15 mouse cellular contexts compared by ENCODE assay signal in the genomic region with DNA sequence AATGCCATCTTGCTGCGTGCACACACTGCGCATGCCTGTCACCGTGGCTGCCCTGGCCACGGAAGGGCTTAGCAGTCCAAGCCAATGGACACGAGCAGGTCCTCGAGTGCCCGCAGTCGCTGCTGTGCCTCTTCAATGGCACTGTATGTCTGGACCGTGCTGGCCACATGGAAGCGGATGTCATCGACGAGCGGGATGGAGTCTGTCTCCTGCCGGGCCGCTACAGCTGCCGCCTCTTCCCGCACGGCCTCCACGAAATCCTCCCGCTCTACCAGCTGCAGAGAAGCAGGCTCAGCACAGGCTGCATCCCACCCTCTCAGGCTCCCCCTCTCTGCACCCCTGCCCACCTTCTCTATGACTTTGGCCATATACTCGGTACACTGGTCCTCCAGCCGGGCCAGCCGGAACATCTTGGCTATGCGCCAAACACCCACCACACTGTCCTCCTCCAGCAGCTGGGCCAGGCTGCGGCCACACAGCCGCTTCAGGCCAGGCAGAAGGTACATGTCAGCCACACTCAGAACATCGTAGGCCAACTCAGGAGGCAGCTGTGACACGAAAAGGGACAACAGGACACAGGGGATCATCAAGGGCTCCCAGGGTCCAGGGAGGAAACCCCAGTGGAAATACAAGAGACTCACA. TPM values are rescaled to one million over a fixed set of nuclear protein-coding genes. Genes with fewer than 3 reads are reported as not detected.
DNase-seq lines count a peak whose midpoint lies in the region; ATAC-seq and TF ChIP-seq lines count a peak whose summit lies in the region.
"Had no signal": no experiment of that assay in that cellular context is flagged by ENCODE, and none has a peak within 500 bp of the region (broad histone marks: within the 10 kb centered on the region; RNA-seq: fewer than 3 reads in every experiment).

No protein-coding gene starts in this region.

- WGBS in liver, embryonic 14.5 days (ENCODE audit: insufficient replicate concordance): 91% methylated on average over 28 of the region's 28 CpGs
- 57% methylated on average over 28 of the region's 28 CpGs for WGBS in lung, postnatal 0 days
- WGBS in midbrain, postnatal 0 days: 88% methylated on average over 28 of the region's 28 CpGs

- no peak overlapping the region for H3K4me2 ChIP-seq in liver, embryonic 14.5 days (ENCODE audit: low read depth)
- H3K4me2 ChIP-seq in lung, postnatal 0 days (replicated peaks; ENCODE audit: low read depth, low read length): no peak overlapping the region
- H3K4me2 ChIP-seq in midbrain, postnatal 0 days (ENCODE audit: low read depth, low read length, poor library complexity, severe bottlenecking): no peak overlapping the region
- H3K4me2 ChIP-seq: hindbrain, embryonic 12.5 days had no signal

- peak; percentile 53 to 60 for DNase-seq in cerebellum, postnatal 14 days
- no peak for DNase-seq in cerebellum, adult 8-10 months
- DNase-seq in lung, adult 18-20 months: peak; percentile 25 to 39
- DNase-seq in lung, postnatal 25 days (ENCODE audit: low spot score): no peak
- no peak for DNase-seq in liver, embryonic 14.5 days (ENCODE audit: low read depth in 3 of 3, low spot score in 3 of 3)
- DNase-seq in lung, postnatal 0 days (ENCODE audit: low spot score): peak; percentile 84
- no peak for DNase-seq in right cerebral cortex, adult 18-20 months
- no peak for DNase-seq in midbrain, postnatal 0 days (ENCODE audit: low spot score)
- DNase-seq: adrenal gland, adult 2 months; cerebellum, adult 11-12 months; gastrocnemius, adult 2 months had no signal

- TF ChIP-seq EP300 in liver, embryonic 14.5 days (IDR thresholded peaks at IDR 0.05; ENCODE audit: low read depth): no peak
- TF ChIP-seq EP300 in lung, postnatal 0 days (IDR thresholded peaks at IDR 0.05): 0 out of 2 replicates have a peak, but pooled peaks have one; percentile 18

- H3K4me3 ChIP-seq in liver, embryonic 14.5 days (ENCODE audit: insufficient read depth in 1 of 2, low read depth in 2 of 2, low read length in 2 of 2): no peak overlapping the region
- no peak overlapping the region for H3K4me3 ChIP-seq in lung, postnatal 0 days (ENCODE audit: low read depth, low read length)
- H3K4me3 ChIP-seq in midbrain, postnatal 0 days (ENCODE audit: low read depth, low read length): no peak overlapping the region
- H3K4me3 ChIP-seq: gastrocnemius, adult 2 months; hindbrain, embryonic 12.5 days; midbrain, embryonic 10.5 days; myocyte had no signal

- no peaks in the 10 kb centered on the region for H3K27me3 ChIP-seq in liver, embryonic 14.5 days (ENCODE audit: control insufficient read depth, insufficient read depth, low read length)
- H3K27me3 ChIP-seq in lung, postnatal 0 days (replicated peaks; ENCODE audit: insufficient read depth, low read length): no peaks in the 10 kb centered on the region
- H3K27me3 ChIP-seq in midbrain, postnatal 0 days (ENCODE audit: insufficient read depth, low read length): no peaks in the 10 kb centered on the region
- H3K27me3 ChIP-seq: hindbrain, embryonic 12.5 days had no signal

- H3K9ac ChIP-seq in liver, embryonic 14.5 days (replicated peaks): no peak overlapping the region; the same call in 1 of the 2 replicates
- no peak overlapping the region for H3K9ac ChIP-seq in lung, postnatal 0 days (replicated peaks; ENCODE audit: low read depth)
- H3K9ac ChIP-seq in midbrain, postnatal 0 days (replicated peaks; ENCODE audit: low read length, poor library complexity, severe bottlenecking): no peak overlapping the region
- H3K9ac ChIP-seq: hindbrain, embryonic 12.5 days had no signal

- no peak for ATAC-seq in liver, embryonic 14.5 days (ENCODE audit: insufficient read depth)
- peak; percentile 75 for ATAC-seq in lung, postnatal 0 days
- no peak for ATAC-seq in midbrain, postnatal 0 days (ENCODE audit: low FRiP score)

- peaks cover 37% of the 10 kb centered on the region for H3K36me3 ChIP-seq in liver, embryonic 14.5 days (replicated peaks; ENCODE audit: control insufficient read depth, insufficient read depth, low read depth)
- peaks cover 29% of the 10 kb centered on the region; the same call in 1 of the 2 replicates for H3K36me3 ChIP-seq in lung, postnatal 0 days (ENCODE audit: insufficient read depth, low read length)
- H3K36me3 ChIP-seq in midbrain, postnatal 0 days (ENCODE audit: insufficient read depth, low read length): peaks cover 35% of the 10 kb centered on the region

- TF ChIP-seq CTCF in liver, embryonic 14.5 days (IDR thresholded peaks at IDR 0.05; ENCODE audit: low read depth): no peak
- TF ChIP-seq CTCF in lung, postnatal 0 days (IDR thresholded peaks at IDR 0.05): 0 out of 2 replicates have a peak, but pooled peaks have one; percentile 3
- TF ChIP-seq CTCF in midbrain, postnatal 0 days (IDR thresholded peaks at IDR 0.05): no peak

- peaks cover 37 to 41% of the 10 kb centered on the region in 2 experiments for H3K4me1 ChIP-seq in liver, embryonic 14.5 days (replicated peaks; ENCODE audit: control insufficient read depth in 2 of 2, insufficient read depth in 2 of 2, low read length in 1 of 2)
- H3K4me1 ChIP-seq in lung, postnatal 0 days (ENCODE audit: insufficient read depth, low read depth, low read length): peaks cover 7% of the 10 kb centered on the region; the same call in 1 of the 2 replicates
- H3K4me1 ChIP-seq in midbrain, postnatal 0 days (ENCODE audit: insufficient read depth, low read length): peaks cover 7% of the 10 kb centered on the region

- H3K9me3 ChIP-seq in liver, embryonic 14.5 days (ENCODE audit: control insufficient read depth, low read length): no peaks in the 10 kb centered on the region
- H3K9me3 ChIP-seq in lung, postnatal 0 days (ENCODE audit: low read length): no peaks in the 10 kb centered on the region
- H3K9me3 ChIP-seq in midbrain, postnatal 0 days (ENCODE audit: low read length): no peaks in the 10 kb centered on the region
- H3K9me3 ChIP-seq: hindbrain, embryonic 12.5 days; midbrain, embryonic 10.5 days had no signal

- H3K27ac ChIP-seq in liver, embryonic 14.5 days: 0 out of 2 replicates have a peak overlapping the region, but pooled peaks have one; percentile 95
- H3K27ac ChIP-seq in lung, postnatal 0 days (ENCODE audit: low read length): peak overlapping the region; percentile 62
- no peak overlapping the region for H3K27ac ChIP-seq in midbrain, postnatal 0 days (ENCODE audit: low read depth, low read length)
- H3K27ac ChIP-seq: gastrocnemius, adult 2 months; hindbrain, embryonic 12.5 days; midbrain, embryonic 10.5 days had no signal

RNA-seq across cellular contexts. Expression of gene Abtb1, which starts 5.5 kb away (rescaled TPM):
- polyA plus RNA-seq in liver, embryonic 14.5 days (2012; rRNA removed): 43.1 and 47.5 TPM in 2 replicates
- polyA plus RNA-seq in liver, embryonic 14.5 days (2014; fragmentation: Nextera tagmentation; extraction: Ambion mirVana): 39.0 and 44.9 TPM in 2 replicates
- 59.5 and 70.3 TPM in 2 replicates for polyA plus RNA-seq in lung, postnatal 0 days (2015; fragmentation: Nextera tagmentation; extraction: Ambion mirVana)
- 60.2 and 65.7 TPM in 2 replicates for total RNA-seq in midbrain, postnatal 0 days (2014; rRNA removed)
- 29.2 and 34.9 TPM in 2 replicates for polyA plus RNA-seq in midbrain, postnatal 0 days (2015; fragmentation: Nextera tagmentation; extraction: Ambion mirVana)

RNA-seq across cellular contexts. Expression of gene Podxl2, which starts 38.5 kb away (rescaled TPM):
- polyA plus RNA-seq in liver, embryonic 14.5 days (2012; rRNA removed): 1.9 and 3.1 TPM in 2 replicates
- 0.59 and 1.2 TPM in 2 replicates for polyA plus RNA-seq in liver, embryonic 14.5 days (2014; fragmentation: Nextera tagmentation; extraction: Ambion mirVana)
- polyA plus RNA-seq in lung, postnatal 0 days (2015; fragmentation: Nextera tagmentation; extraction: Ambion mirVana): 19.1 and 25.2 TPM in 2 replicates
- 883 and 1,011 TPM in 2 replicates for total RNA-seq in midbrain, postnatal 0 days (2014; rRNA removed)
- polyA plus RNA-seq in midbrain, postnatal 0 days (2015; fragmentation: Nextera tagmentation; extraction: Ambion mirVana): 727 and 776 TPM in 2 replicates
- total RNA-seq: granulocyte monocyte progenitor cell, adult 5-6 weeks had no signal

Comparison
In these comparisons a context has a peak if more than half of its experiments do, and no peak if none do; other contexts are left out.
1. DNase-seq: peak in cerebellum, postnatal 14 days (2 of 2), lung, adult 18-20 months (2 of 2) and lung, postnatal 0 days (single experiment); none in cerebellum, adult 8-10 months (single experiment), lung, postnatal 25 days (single experiment), liver, embryonic 14.5 days (0 of 3), right cerebral cortex, adult 18-20 months (single experiment) and midbrain, postnatal 0 days (single experiment).
2. RNA of gene Podxl2, which starts 38.5 kb away (polyA plus RNA-seq): 727 to 776 TPM in midbrain, postnatal 0 days; 19.1 to 25.2 TPM in lung, postnatal 0 days and 0.59 to 3.1 TPM in liver, embryonic 14.5 days; every median in the first group is over 10 times any median in the second.